Mouse (Mus musculus) natural killer cell, adult 2 months (primary cell): Measurements from ENCODE around the gene Smarcd3.

Experiments
- DNase-seq, 2 experiments: peaks; one replicate each; pipeline ENCODE4 v3.0.0; 2022; ENCODE audit warnings: low spot score in 2 of 2

Smarcd3 gene

GRCm38 (mm10) chr5:24597221-24597728, 26.9 kb downstream of the Smarcd3 start:
- DNase-seq = peak; percentile 77 to 84

- DNase-seq = peak in 1 of 2 experiments; percentile 33
Measured at GRCm38 (mm10) chr5:24596519-24597171, 27.6 kb downstream of the Smarcd3 start.

- DNase-seq = no peak
Measured at GRCm38 (mm10) chr5:24595786-24596380, 28.3 kb downstream of the Smarcd3 start.

- DNase-seq = no peak
Measured at GRCm38 (mm10) chr5:24595261-24595660, 28.9 kb downstream of the Smarcd3 start.

- no peak for DNase-seq
Measured at GRCm38 (mm10) chr5:24594346-24594745, 29.9 kb downstream of the Smarcd3 start.

- DNase-seq = no peak
Measured at GRCm38 (mm10) chr5:24593928-24594327, 30.3 kb downstream of the Smarcd3 start.

GRCm38 (mm10) chr5:24593230-24593629, 31.0 kb downstream of the Smarcd3 start:
- no peak for DNase-seq

GRCm38 (mm10) chr5:24592471-24593160, 31.6 kb downstream of the Smarcd3 start:
- DNase-seq = no peak

GRCm38 (mm10) chr5:24591796-24592470, 32.3 kb downstream of the Smarcd3 start:
- no peak for DNase-seq

GRCm38 (mm10) chr5:24591268-24591721, 32.9 kb downstream of the Smarcd3 start:
- no peak for DNase-seq

GRCm38 (mm10) chr5:24589511-24590500, 34.4 kb downstream of the Smarcd3 start:
- no peak for DNase-seq

GRCm38 (mm10) chr5:24587200-24587577, 37.0 kb downstream of the Smarcd3 start:
- DNase-seq = no peak

- peak; percentile 74 to 82 for DNase-seq
Measured at GRCm38 (mm10) chr5:24586547-24587199, 37.5 kb downstream of the Smarcd3 start, which contains the start of gene Chpf2. Chpf2 (plus strand) TSS chr5:24586741.

GRCm38 (mm10) chr5:24586106-24586505, 38.1 kb downstream of the Smarcd3 start:
- no peak for DNase-seq

GRCm38 (mm10) chr5:24578109-24578963, 45.9 kb downstream of the Smarcd3 start:
- DNase-seq = no peak

GRCm38 (mm10) chr5:24577183-24577929, 46.9 kb downstream of the Smarcd3 start, which contains the start of gene Abcf2:
Abcf2 (minus strand) TSS chr5:24577467.
- peak; percentile 99 for DNase-seq

- DNase-seq = no peak
Measured at GRCm38 (mm10) chr5:24576801-24577182, 47.4 kb downstream of the Smarcd3 start.

- DNase-seq = no peak
Measured at GRCm38 (mm10) chr5:24575948-24576347, 48.3 kb downstream of the Smarcd3 start.
